Mouse (Mus musculus) gastrocnemius, postnatal 36 days (tissue): Measurements from ENCODE around the gene Atp2c2. TPM values are rescaled to one million over a fixed set of nuclear protein-coding genes. Genes with fewer than 3 reads are reported as not detected.

Experiments
- DNase-seq, 2 experiments: peaks; one replicate each; pipeline ENCODE4 v3.0.0; 2022
- intact Hi-C: fragments of 180-260 bp; cut with DNase I; formaldehyde crosslinking; loops from one replicate; pipeline ENCODE4 v1.15.1; 2025
- long read RNA-seq, 2 experiments: library from polyadenylated mRNA; stranded (forward); transcript quantifications; one replicate each; pipeline ENCODE4 v2.0.0; 2021
- total RNA-seq, 2 experiments: library from RNA; stranded (reverse); gene quantifications; 2 replicates each; pipeline ENCODE4 v1.2.3; 2021

Gene Atp2c2
- total RNA-seq = under 1 TPM; 0.13 to 0.32 TPM
- long read RNA-seq, experiment 1, partial matches to known transcripts = 0 of 1 reads
- long read RNA-seq, experiment 1, other reads (novel, unspliced or antisense) = 1 of 1 reads
- long read RNA-seq, experiment 2, partial matches to known transcripts = 0 of 6 reads
- long read RNA-seq, experiment 2, other reads (novel, unspliced or antisense) = 6 of 6 reads

GRCm38 (mm10) chr8:119699549-119700134 lies at the start of gene Atp2c2:
TSS of gene Atp2c2 (plus strand) at chr8:119700009.
- intact Hi-C loops = loop anchor here (2.0 to 10.0 kb wide), 4 partner anchors 79 to 385 kb away; partner anchors contain the start of genes Cotl1 and Tldc1
- DNase-seq = no peak

- intact Hi-C loops = no loop called here
- no peak for DNase-seq
Observed at GRCm38 (mm10) chr8:119651324-119651723, 48.5 kb upstream of the Atp2c2 start.

DNA sequence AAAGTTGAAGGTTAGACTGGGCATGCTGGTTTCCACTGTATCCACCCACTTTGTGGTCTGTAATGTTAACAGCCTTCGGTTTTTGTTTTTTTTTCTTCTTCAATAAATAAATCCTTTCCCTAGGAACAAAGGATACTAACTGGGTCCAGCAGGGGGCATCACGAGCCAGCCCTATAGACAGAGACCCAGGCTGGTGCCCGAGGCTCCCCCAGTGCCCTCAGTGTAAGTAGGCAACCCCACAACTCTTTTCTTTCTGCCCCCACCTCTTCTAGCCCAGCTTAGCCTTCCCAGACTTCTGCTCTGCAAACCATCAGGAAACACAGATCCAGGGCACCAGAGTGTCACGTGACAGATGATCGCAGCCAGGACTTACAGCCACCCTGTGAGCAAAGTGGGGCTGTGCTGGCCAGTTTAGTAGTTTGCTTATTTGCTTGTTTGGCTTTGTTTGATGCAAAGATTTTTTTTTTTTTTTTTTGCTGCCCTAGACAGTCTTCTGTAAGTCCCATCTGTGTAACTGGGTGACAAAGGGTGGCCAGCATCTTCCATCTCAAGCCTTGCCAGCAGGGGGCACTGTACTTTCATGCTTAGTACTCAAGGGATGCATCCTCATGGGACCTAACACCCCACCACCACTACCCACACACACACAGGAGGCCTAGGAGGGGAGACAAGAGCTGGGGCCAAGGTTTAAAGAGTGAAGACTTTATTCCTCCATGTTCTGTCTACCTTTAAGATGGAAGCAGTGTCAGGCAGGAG lies 42.9 kb upstream of the Atp2c2 start:
- intact Hi-C loops = loop anchor here (1.0 kb wide), 1 partner anchor 18 kb away; no protein-coding TSS in a partner anchor
- peak in 1 of 2 experiments; percentile 52 for DNase-seq

DNA sequence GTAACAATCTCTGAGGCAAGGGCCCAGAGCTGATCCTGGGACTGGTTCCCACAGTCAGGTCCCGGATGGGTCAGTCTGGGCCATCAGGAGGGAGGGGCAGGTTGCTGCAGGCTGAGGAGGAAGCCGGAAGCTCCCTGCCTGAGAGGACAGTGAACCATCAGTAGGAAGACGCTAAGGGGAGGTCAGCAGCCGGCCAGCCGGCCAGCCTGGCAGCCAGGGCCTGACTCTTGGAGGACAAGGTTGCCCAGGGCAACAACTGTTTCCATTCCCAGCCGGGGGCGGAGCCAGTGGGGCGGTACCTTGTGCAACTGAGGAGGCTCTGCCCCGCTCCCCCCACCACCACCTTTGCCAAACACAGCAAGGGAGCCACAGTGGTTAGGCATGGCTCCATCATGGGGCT lies 38.7 kb upstream of the Atp2c2 start:
- intact Hi-C loops = no loop called here
- peak; percentile 67 to 78 for DNase-seq

- intact Hi-C loops = no loop called here
- DNase-seq = no peak
Observed at GRCm38 (mm10) chr8:119661892-119662291, 37.9 kb upstream of the Atp2c2 start.

DNA sequence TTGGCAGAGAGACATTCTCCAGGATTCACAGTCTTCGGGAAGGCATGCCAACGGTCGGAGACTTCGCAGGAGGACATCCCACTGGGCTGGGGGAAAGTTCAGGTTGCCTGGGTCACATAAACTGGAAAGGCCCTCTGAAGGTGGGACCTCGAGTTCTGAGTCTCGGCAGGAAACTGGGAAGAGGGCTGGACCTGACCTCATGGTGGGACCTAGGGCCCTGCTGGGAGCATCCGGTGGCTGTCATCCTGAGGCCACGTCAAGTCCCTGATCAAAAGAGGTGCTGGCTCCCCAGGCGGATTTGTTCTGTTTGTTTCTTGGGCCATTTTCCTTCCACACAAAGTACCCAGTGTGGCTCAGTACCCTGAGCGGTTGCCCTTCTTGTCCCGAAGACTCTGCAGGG lies 36.4 kb upstream of the Atp2c2 start:
- intact Hi-C loops = no loop called here
- DNase-seq = no peak

DNA sequence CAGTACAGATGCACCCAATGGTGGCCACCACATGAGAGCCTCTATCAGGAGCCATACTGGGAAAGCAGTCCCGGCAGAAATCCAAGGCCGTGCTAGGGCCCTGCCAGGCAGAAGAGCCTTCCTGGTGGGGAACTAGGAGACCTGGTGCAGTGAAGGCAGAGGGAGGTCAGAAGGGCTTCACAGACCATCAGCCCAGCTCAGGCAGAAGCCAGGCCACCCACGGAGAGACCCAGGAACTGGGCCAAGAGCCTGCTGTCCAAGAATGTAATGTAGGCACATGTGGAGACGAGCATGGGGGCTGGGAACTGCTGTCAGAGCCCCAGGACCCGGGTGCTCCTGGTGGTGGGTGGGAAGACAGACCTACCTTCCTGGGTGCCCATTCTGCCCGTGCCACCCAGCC lies 34.5 kb upstream of the Atp2c2 start:
- peak in 1 of 2 experiments; percentile 17 for DNase-seq
- intact Hi-C loops = no loop called here

- intact Hi-C loops = no loop called here
- peak; percentile 46 to 52 for DNase-seq
Observed at GRCm38 (mm10) chr8:119666219-119666951, 33.4 kb upstream of the Atp2c2 start, which contains the start of gene Wfdc1. TSS of gene Wfdc1 (plus strand) at chr8:119666365.

- intact Hi-C loops = no loop called here
Observed at GRCm38 (mm10) chr8:119668447-119668846, 31.4 kb upstream of the Atp2c2 start.

GRCm38 (mm10) chr8:119669284-119669683 lies 30.5 kb upstream of the Atp2c2 start:
- DNase-seq = no peak
- intact Hi-C loops = no loop called here

More at GRCm38 (mm10) chr8:119668447-119668846, 31.4 kb upstream of the Atp2c2 start:
- DNase-seq = no peak

DNA sequence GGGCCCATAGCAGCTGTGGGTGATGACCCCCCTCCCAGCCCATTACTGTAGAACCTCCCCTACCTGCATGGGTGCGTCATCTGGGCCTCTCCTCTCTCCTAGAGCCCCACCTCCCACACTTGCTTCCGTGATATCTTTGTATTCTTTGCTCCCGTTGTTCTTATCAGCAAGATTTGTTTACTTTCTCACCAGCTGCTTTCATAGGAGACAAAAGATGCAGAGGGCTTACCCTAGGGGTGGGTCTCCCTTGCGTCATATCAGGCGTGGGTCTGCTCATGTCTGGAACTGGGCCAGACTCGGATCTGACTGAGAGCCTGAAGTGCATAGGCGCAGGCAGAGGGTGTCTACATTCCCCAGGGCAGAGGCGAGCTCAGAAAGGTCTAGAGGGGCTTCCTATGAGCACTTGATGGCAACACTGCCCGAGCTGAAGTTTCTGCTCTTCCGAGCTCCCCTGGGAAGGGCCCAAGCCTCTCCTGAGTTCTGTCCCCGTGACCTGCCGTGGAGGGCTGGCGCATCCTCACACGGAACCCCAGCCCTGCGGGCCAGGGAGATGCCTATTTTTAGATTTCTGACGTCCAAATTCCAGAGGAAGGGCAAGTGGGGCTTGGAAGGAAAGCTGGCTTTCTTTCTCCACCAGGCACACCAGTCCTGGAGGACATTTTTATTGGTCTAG lies 29.3 kb upstream of the Atp2c2 start:
- peak in 1 of 2 experiments; percentile 53 for DNase-seq
- intact Hi-C loops = no loop called here

DNA sequence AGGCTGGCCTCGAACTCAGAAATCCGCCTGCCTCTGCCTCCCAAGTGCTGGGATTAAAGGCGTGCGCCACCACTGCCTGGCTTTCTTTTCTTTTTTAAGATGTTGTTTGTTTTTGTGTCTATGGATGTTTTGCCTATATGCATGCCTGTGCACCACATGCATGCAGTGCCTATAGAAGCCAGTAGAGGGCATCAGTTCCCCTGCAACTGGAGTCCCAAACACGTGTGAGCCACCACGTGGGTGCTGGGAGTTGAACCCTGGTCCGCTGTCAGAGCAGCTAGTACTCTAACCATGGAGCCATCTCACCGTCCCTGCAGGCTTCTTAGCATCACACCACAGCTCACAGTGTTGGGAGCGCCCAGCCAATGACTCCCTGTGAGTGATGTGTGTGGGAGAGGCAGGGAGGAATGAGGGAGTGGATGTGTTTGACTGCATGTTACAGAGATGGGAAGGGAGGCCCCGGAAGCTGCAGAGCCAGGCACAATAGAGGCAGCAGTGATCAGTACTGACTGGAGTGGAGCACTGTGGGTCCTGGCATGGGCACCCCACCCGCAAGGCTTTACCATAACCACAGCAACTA lies 25.7 kb upstream of the Atp2c2 start:
- intact Hi-C loops = no loop called here
- no peak for DNase-seq

DNA sequence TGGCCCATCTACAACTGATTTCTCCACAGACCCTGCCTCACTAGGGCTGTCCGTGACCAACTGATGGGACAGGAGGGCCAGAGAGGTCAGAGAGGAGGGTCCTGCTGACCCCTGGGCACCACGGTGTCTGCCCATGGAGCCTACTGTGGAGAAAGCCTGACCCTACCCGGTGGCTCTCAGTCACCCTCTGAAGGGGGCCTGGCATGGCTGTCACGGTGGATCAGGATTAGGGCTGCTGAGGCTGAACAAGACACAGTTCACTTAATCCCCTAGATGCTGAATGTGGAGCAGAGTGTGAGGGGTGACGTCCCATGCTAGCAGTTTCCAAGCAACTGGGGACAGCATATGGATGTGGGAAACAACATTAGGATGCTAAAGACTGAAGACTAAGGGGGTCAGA lies 24.4 kb upstream of the Atp2c2 start:
- DNase-seq = no peak

GRCm38 (mm10) chr8:119676389-119676788 lies 23.4 kb upstream of the Atp2c2 start:
- intact Hi-C loops = loop anchor here (5.0 kb wide), 1 partner anchor 229 kb away; the partner anchor contains the start of gene Necab2

More for the DNA sequence above, 24.4 kb upstream of the Atp2c2 start:
- intact Hi-C loops = loop anchor here (1.0 to 5.0 kb wide), 2 partner anchors 18 to 228 kb away; partner anchors contain the start of gene Necab2

DNA sequence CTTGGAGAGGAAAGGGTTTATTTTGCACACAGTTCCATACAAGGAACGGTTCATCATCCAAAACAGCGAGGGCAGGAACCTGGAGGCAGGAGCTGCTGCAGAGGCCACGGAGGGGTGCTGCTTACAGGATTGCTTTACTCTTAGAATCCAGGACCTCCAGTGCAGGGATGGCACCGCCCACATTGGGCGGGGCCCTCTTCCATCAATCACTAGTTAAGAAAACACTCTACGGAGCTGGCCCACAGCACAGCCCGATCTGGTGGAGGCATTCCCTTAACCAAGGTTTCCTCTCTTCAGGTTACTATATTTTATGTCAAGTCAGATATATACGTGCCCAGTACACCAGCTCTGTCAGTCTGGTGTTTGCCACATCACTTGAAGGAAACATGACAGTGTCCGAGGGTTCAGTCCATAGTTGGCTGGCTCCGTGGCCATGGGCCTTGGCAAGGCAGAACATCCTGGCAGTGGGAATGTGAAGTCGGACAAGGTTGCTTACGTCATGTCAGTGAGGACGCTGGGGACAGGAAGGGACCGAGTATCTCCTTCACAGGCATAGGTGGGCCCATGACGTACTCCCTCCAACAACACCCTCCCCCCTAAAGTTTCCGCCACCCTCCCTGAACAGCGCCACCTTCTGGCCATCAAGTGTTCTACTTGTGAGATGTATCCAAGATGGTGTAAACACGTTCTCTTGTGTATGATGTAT lies 21.5 kb upstream of the Atp2c2 start:
- intact Hi-C loops = loop anchor here (5.0 kb wide), 1 partner anchor 231 kb away; the partner anchor contains the start of gene Necab2
- DNase-seq = no peak

More at GRCm38 (mm10) chr8:119676389-119676788, 23.4 kb upstream of the Atp2c2 start:
- peak; percentile 84 to 93 for DNase-seq

DNA sequence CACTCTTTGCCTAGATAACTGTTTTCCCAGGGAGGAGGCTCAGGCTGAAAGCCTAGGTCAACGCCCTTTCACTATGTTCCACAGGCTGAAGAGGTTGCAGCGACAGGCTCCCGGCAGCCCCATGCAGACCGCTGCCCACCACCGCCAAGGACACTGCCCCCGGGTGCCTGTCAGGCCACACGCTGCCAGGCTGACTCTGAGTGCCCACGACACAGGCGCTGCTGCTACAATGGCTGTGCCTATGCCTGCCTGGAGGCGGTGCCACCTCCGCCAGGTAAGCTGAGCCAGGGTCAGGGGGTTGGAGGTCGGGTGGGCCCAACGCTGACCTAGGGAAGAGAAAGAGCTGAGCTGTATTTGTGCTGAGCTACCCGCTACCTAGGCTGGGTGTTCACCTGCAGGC lies 20.6 kb upstream of the Atp2c2 start:
- no peak for DNase-seq
- intact Hi-C loops = loop anchor here (5.0 kb wide), 1 partner anchor 232 kb away; the partner anchor contains the start of gene Necab2

- intact Hi-C loops = loop anchor here (10.0 kb wide), 1 partner anchor 244 kb away; no protein-coding TSS in a partner anchor
- no peak for DNase-seq
Observed at GRCm38 (mm10) chr8:119690602-119691001, 9.2 kb upstream of the Atp2c2 start.

- no peak for DNase-seq
- intact Hi-C loops = loop anchor here (10.0 kb wide), 1 partner anchor 243 kb away; no protein-coding TSS in a partner anchor
Observed at GRCm38 (mm10) chr8:119691989-119692388, 7.8 kb upstream of the Atp2c2 start.
